Mouse (Mus musculus): ENCODE results near the gene Ube4b.

Gene Ube4b

GRCm38 (mm10) chr4:149305761-149306711 lies 120.5 kb downstream of the Ube4b start:
- DNase-seq (ENCODE audit: low read depth): no peak

- DNase-seq (ENCODE audit: low read depth): no peak
Measured at GRCm38 (mm10) chr4:149304466-149304865, 122.1 kb downstream of the Ube4b start.

- DNase-seq (ENCODE audit: low read depth): no peak
Measured at GRCm38 (mm10) chr4:149303502-149303901, 123.0 kb downstream of the Ube4b start.

GRCm38 (mm10) chr4:149302751-149303150 lies 123.8 kb downstream of the Ube4b start:
- DNase-seq (ENCODE audit: low read depth): no peak

GRCm38 (mm10) chr4:149302136-149302535 lies 124.4 kb downstream of the Ube4b start:
- DNase-seq (ENCODE audit: low read depth): peak; percentile 61

GRCm38 (mm10) chr4:149296501-149296900 lies 130.0 kb downstream of the Ube4b start:
- no peak for DNase-seq (ENCODE audit: low read depth)

GRCm38 (mm10) chr4:149292984-149293383 lies 133.6 kb downstream of the Ube4b start:
- DNase-seq (ENCODE audit: low read depth): no peak

GRCm38 (mm10) chr4:149291061-149291460 lies 135.5 kb downstream of the Ube4b start:
- DNase-seq (ENCODE audit: low read depth): no peak

GRCm38 (mm10) chr4:149290157-149290750 lies 136.3 kb downstream of the Ube4b start:
- DNase-seq (ENCODE audit: low read depth): peak; percentile 50

GRCm38 (mm10) chr4:149286287-149287137 lies 140.0 kb downstream of the Ube4b start:
- DNase-seq (ENCODE audit: low read depth): no peak

- DNase-seq (ENCODE audit: low read depth): no peak
Measured at GRCm38 (mm10) chr4:149285691-149286090, 140.9 kb downstream of the Ube4b start.

- DNase-seq (ENCODE audit: low read depth): peak; percentile 41
Measured at GRCm38 (mm10) chr4:149283018-149283417, 143.5 kb downstream of the Ube4b start.

GRCm38 (mm10) chr4:149282025-149282738 lies 144.4 kb downstream of the Ube4b start:
- DNase-seq (ENCODE audit: low read depth): no peak

Measured in 416B (cell line).